Mouse (Mus musculus): ENCODE results near the gene Cep89.

The Cep89 gene

GRCm38 (mm10) chr7:35396542-35397168 is at the start of gene Cep89, which contains the start of gene Faap24:
TSS of gene Cep89 (plus strand) at chr7:35397035.
TSS of gene Faap24 (minus strand) at chr7:35396836.
- in situ Hi-C loops (cut with MboI, MseI) = no loop called here

- in situ Hi-C loops (cut with MboI, MseI) = no loop called here
Measured at GRCm38 (mm10) chr7:35347918-35348700, 48.7 kb upstream of the Cep89 start.

- in situ Hi-C loops (cut with MboI, MseI) = no loop called here
Measured at GRCm38 (mm10) chr7:35349022-35349421, 47.8 kb upstream of the Cep89 start.

- in situ Hi-C loops (cut with MboI, MseI) = no loop called here
Measured at GRCm38 (mm10) chr7:35349886-35350684, 46.8 kb upstream of the Cep89 start.

- in situ Hi-C loops (cut with MboI, MseI) = no loop called here
Measured at GRCm38 (mm10) chr7:35351155-35351554, 45.7 kb upstream of the Cep89 start.

- in situ Hi-C loops (cut with MboI, MseI) = no loop called here
Measured at GRCm38 (mm10) chr7:35353306-35353705, 43.5 kb upstream of the Cep89 start.

- in situ Hi-C loops (cut with MboI, MseI) = no loop called here
Measured at GRCm38 (mm10) chr7:35355303-35355872, 41.4 kb upstream of the Cep89 start.

- in situ Hi-C loops (cut with MboI, MseI) = no loop called here
Measured at GRCm38 (mm10) chr7:35357621-35358020, 39.2 kb upstream of the Cep89 start.

- in situ Hi-C loops (cut with MboI, MseI) = no loop called here
Measured at GRCm38 (mm10) chr7:35362253-35362652, 34.6 kb upstream of the Cep89 start.

GRCm38 (mm10) chr7:35362868-35363267 is 34.0 kb upstream of the Cep89 start:
- in situ Hi-C loops (cut with MboI, MseI) = no loop called here

GRCm38 (mm10) chr7:35365161-35365910 is 31.5 kb upstream of the Cep89 start:
- in situ Hi-C loops (cut with MboI, MseI) = no loop called here

- in situ Hi-C loops (cut with MboI, MseI) = no loop called here
Measured at GRCm38 (mm10) chr7:35371096-35371495, 25.7 kb upstream of the Cep89 start.

GRCm38 (mm10) chr7:35372483-35373017 is 24.3 kb upstream of the Cep89 start:
- in situ Hi-C loops (cut with MboI, MseI) = no loop called here

GRCm38 (mm10) chr7:35373146-35373989 is 23.5 kb upstream of the Cep89 start:
- in situ Hi-C loops (cut with MboI, MseI) = no loop called here

GRCm38 (mm10) chr7:35374265-35374664 is 22.6 kb upstream of the Cep89 start:
- in situ Hi-C loops (cut with MboI, MseI) = no loop called here

- in situ Hi-C loops (cut with MboI, MseI) = no loop called here
Measured at GRCm38 (mm10) chr7:35376623-35377022, 20.2 kb upstream of the Cep89 start.

- in situ Hi-C loops (cut with MboI, MseI) = no loop called here
Measured at GRCm38 (mm10) chr7:35379492-35380119, 17.2 kb upstream of the Cep89 start.

- in situ Hi-C loops (cut with MboI, MseI) = no loop called here
Measured at GRCm38 (mm10) chr7:35380351-35380750, 16.5 kb upstream of the Cep89 start.

GRCm38 (mm10) chr7:35381861-35382260 is 15.0 kb upstream of the Cep89 start:
- in situ Hi-C loops (cut with MboI, MseI) = no loop called here

Measured in T-helper 17 cell (primary cell).